Mouse (Mus musculus): ENCODE data around the gene Lfng. TPM values are rescaled to one million over a fixed set of nuclear protein-coding genes. Genes with fewer than 3 reads are reported as not detected.

The Lfng gene
- total RNA-seq, 2 experiments from 2014 or later, result 18.8 to 28.4 TPM

GRCm38 (mm10) chr5:140628995-140629394, 21.9 kb downstream of the Lfng start:
- intact Hi-C loops (cut with DNase I), result no loop called here
- no peak for DNase-seq (ENCODE audit: low spot score in 2 of 2)

GRCm38 (mm10) chr5:140633432-140633831, 26.3 kb downstream of the Lfng start:
- intact Hi-C loops (cut with DNase I), result no loop called here
- DNase-seq (ENCODE audit: low spot score in 2 of 2), result peak in 1 of 2 experiments; percentile 56

GRCm38 (mm10) chr5:140634798-140635722, 27.9 kb downstream of the Lfng start:
- no peak for DNase-seq (ENCODE audit: low spot score in 2 of 2)
- intact Hi-C loops (cut with DNase I), result no loop called here

GRCm38 (mm10) chr5:140636316-140637057, 29.4 kb downstream of the Lfng start:
- no peak for DNase-seq (ENCODE audit: low spot score in 2 of 2)
- intact Hi-C loops (cut with DNase I), result no loop called here

GRCm38 (mm10) chr5:140637058-140637410, 29.9 kb downstream of the Lfng start:
- DNase-seq (ENCODE audit: low spot score in 2 of 2), result peak in 1 of 2 experiments; percentile 60

GRCm38 (mm10) chr5:140637989-140638388, 30.9 kb downstream of the Lfng start:
- intact Hi-C loops (cut with DNase I), result no loop called here

More at GRCm38 (mm10) chr5:140637058-140637410, 29.9 kb downstream of the Lfng start:
- intact Hi-C loops (cut with DNase I), result no loop called here

GRCm38 (mm10) chr5:140638484-140638883, 31.4 kb downstream of the Lfng start:
- intact Hi-C loops (cut with DNase I), result no loop called here
- no peak for DNase-seq (ENCODE audit: low spot score in 2 of 2)

More at GRCm38 (mm10) chr5:140637989-140638388, 30.9 kb downstream of the Lfng start:
- no peak for DNase-seq (ENCODE audit: low spot score in 2 of 2)

- DNase-seq (ENCODE audit: low spot score in 2 of 2), result no peak
- intact Hi-C loops (cut with DNase I), result no loop called here
Measured at GRCm38 (mm10) chr5:140639312-140639711, 32.2 kb downstream of the Lfng start.

- no peak for DNase-seq (ENCODE audit: low spot score in 2 of 2)
Measured at GRCm38 (mm10) chr5:140639871-140640270, 32.8 kb downstream of the Lfng start.

GRCm38 (mm10) chr5:140640812-140641211, 33.7 kb downstream of the Lfng start:
- no peak for DNase-seq (ENCODE audit: low spot score in 2 of 2)

More at GRCm38 (mm10) chr5:140639871-140640270, 32.8 kb downstream of the Lfng start:
- intact Hi-C loops (cut with DNase I), result no loop called here

GRCm38 (mm10) chr5:140641254-140641928, 34.3 kb downstream of the Lfng start:
- no peak for DNase-seq (ENCODE audit: low spot score in 2 of 2)
- intact Hi-C loops (cut with DNase I), result no loop called here

More at GRCm38 (mm10) chr5:140640812-140641211, 33.7 kb downstream of the Lfng start:
- intact Hi-C loops (cut with DNase I), result no loop called here

GRCm38 (mm10) chr5:140642076-140642475, 35.0 kb downstream of the Lfng start:
- no peak for DNase-seq (ENCODE audit: low spot score in 2 of 2)
- intact Hi-C loops (cut with DNase I), result no loop called here

GRCm38 (mm10) chr5:140644263-140644662, 37.1 kb downstream of the Lfng start:
- DNase-seq (ENCODE audit: low spot score in 2 of 2), result no peak

GRCm38 (mm10) chr5:140644702-140645201, 37.6 kb downstream of the Lfng start:
- intact Hi-C loops (cut with DNase I), result no loop called here
- DNase-seq (ENCODE audit: low spot score in 2 of 2), result no peak

More at GRCm38 (mm10) chr5:140644263-140644662, 37.1 kb downstream of the Lfng start:
- intact Hi-C loops (cut with DNase I), result no loop called here

GRCm38 (mm10) chr5:140645454-140645853, 38.3 kb downstream of the Lfng start:
- no peak for DNase-seq (ENCODE audit: low spot score in 2 of 2)
- intact Hi-C loops (cut with DNase I), result no loop called here

GRCm38 (mm10) chr5:140646171-140646570, 39.1 kb downstream of the Lfng start:
- DNase-seq (ENCODE audit: low spot score in 2 of 2), result no peak
- intact Hi-C loops (cut with DNase I), result no loop called here

GRCm38 (mm10) chr5:140647031-140647760, 40.1 kb downstream of the Lfng start:
- intact Hi-C loops (cut with DNase I), result no loop called here
- DNase-seq (ENCODE audit: low spot score in 2 of 2), result peak in 1 of 2 experiments; percentile 59

- intact Hi-C loops (cut with DNase I), result loop anchor here (2.0 kb wide), 1 partner anchor 57 kb away; the partner anchor contains the start of gene Brat1
- DNase-seq (ENCODE audit: low spot score in 2 of 2), result peak; percentile 60 to 69
Measured at GRCm38 (mm10) chr5:140647821-140648518, 40.9 kb downstream of the Lfng start.
